Mouse (Mus musculus): ENCODE measurements around the gene Ptms.
"Not testable (repeated sequence)": the region's sequence is repeated elsewhere in the genome, so short reads cannot be mapped to it uniquely, and the experiment has no call there.

Ptms gene

GRCm38 (mm10) chr6:124904161-124904981 is 15.5 kb downstream of the Ptms start:
- peak; percentile 89 for DNase-seq

- DNase-seq: peak; percentile 98
Measured at GRCm38 (mm10) chr6:124903580-124904151, 16.2 kb downstream of the Ptms start.

GRCm38 (mm10) chr6:124901851-124902250 is 18.1 kb downstream of the Ptms start:
- DNase-seq: no peak

- no peak for DNase-seq
Measured at GRCm38 (mm10) chr6:124900801-124901480, 19.0 kb downstream of the Ptms start.

GRCm38 (mm10) chr6:124900056-124900800 is 19.7 kb downstream of the Ptms start:
- no peak for DNase-seq

GRCm38 (mm10) chr6:124898359-124898758 is 21.5 kb downstream of the Ptms start:
- DNase-seq: no peak

- not testable (repeated sequence) for DNase-seq
Measured at GRCm38 (mm10) chr6:124894113-124894512, 25.8 kb downstream of the Ptms start.

GRCm38 (mm10) chr6:124890997-124891396 is 28.9 kb downstream of the Ptms start:
- DNase-seq: no peak

GRCm38 (mm10) chr6:124888555-124889125 is 31.3 kb downstream of the Ptms start:
- DNase-seq: no peak

- DNase-seq: no peak
Measured at GRCm38 (mm10) chr6:124887986-124888385, 31.9 kb downstream of the Ptms start, which contains the start of gene Cd4. Gene Cd4 (minus strand): TSS chr6:124888221.

- DNase-seq: no peak
Measured at GRCm38 (mm10) chr6:124885956-124886381, 33.9 kb downstream of the Ptms start.

- no peak for DNase-seq
Measured at GRCm38 (mm10) chr6:124884714-124885500, 35.0 kb downstream of the Ptms start.

- peak; percentile 27 for DNase-seq
Measured at GRCm38 (mm10) chr6:124883351-124883750, 36.6 kb downstream of the Ptms start.

GRCm38 (mm10) chr6:124881821-124882220 is 38.1 kb downstream of the Ptms start:
- DNase-seq: peak; percentile 40

- no peak for DNase-seq
Measured at GRCm38 (mm10) chr6:124879390-124879789, 40.5 kb downstream of the Ptms start.

- DNase-seq: no peak
Measured at GRCm38 (mm10) chr6:124874348-124874747, 45.6 kb downstream of the Ptms start.

GRCm38 (mm10) chr6:124866560-124866959 is 53.3 kb downstream of the Ptms start:
- DNase-seq: no peak

- DNase-seq: no peak
Measured at GRCm38 (mm10) chr6:124865766-124866362, 54.0 kb downstream of the Ptms start.

Data from kidney, adult 9 months (tissue).